18 mouse cellular contexts compared by ENCODE assay signal in genomic region chr4:133243538-133243937, GRCm38 (mm10). TPM values are rescaled to one million over a fixed set of nuclear protein-coding genes. Genes with fewer than 3 reads are reported as not detected.
DNase-seq lines count a peak whose midpoint lies in the region; ATAC-seq and TF ChIP-seq lines count a peak whose summit lies in the region.
"Had no signal": no experiment of that assay in that cellular context is flagged by ENCODE, and none has a peak within 500 bp of the region (broad histone marks: within the 10 kb centered on the region; RNA-seq: fewer than 3 reads in every experiment).

No protein-coding gene starts in this region.

- intact Hi-C loops in heart, postnatal 25 days (cut with DNase I): no loop called here

- peaks cover 74% of the 10 kb centered on the region for H3K27me3 ChIP-seq in heart, embryonic 13.5 days (replicated peaks)
- H3K27me3 ChIP-seq in liver, embryonic 12.5 days (replicated peaks): peaks cover 52% of the 10 kb centered on the region
- H3K27me3 ChIP-seq in midbrain, postnatal 0 days (ENCODE audit: insufficient read depth, low read length): peaks cover 53% of the 10 kb centered on the region

- 45% methylated on average over 13 of the region's 13 CpGs for WGBS in heart, embryonic 13.5 days
- 53% methylated on average over 13 of the region's 13 CpGs for WGBS in liver, embryonic 12.5 days (ENCODE audit: insufficient replicate concordance)
- 82% methylated on average over 13 of the region's 13 CpGs for WGBS in midbrain, postnatal 0 days

- DNase-seq in heart, postnatal 25 days (ENCODE audit: low spot score): no peak
- DNase-seq in liver: no peak
- peak; percentile 36 to 64 for DNase-seq in kidney, postnatal 25 days
- peak; percentile 35 for DNase-seq in lung, postnatal 25 days (ENCODE audit: low spot score)
- DNase-seq in midbrain, postnatal 0 days (ENCODE audit: low spot score): no peak
- DNase-seq: adrenal gland, adult 8-10 months; cerebellum, adult 18-20 months; gastrocnemius, postnatal 36 days; heart, postnatal 10 days; right cerebral cortex, postnatal 25 days had no signal

- peaks cover 34% of the 10 kb centered on the region for H3K4me1 ChIP-seq in heart, embryonic 13.5 days
- peaks cover 89% of the 10 kb centered on the region for H3K4me1 ChIP-seq in liver, embryonic 12.5 days
- H3K4me1 ChIP-seq in midbrain, postnatal 0 days (ENCODE audit: insufficient read depth, low read length): 0 out of 2 replicates have a peak, but pooled peaks cover 4% of the 10 kb centered on the region

- no peak for ATAC-seq in heart, embryonic 13.5 days (ENCODE audit: extremely low read depth, insufficient number of reproducible peaks, low FRiP score, low TSS enrichment)
- no peak for ATAC-seq in liver, embryonic 12.5 days
- ATAC-seq in midbrain, postnatal 0 days (ENCODE audit: low FRiP score): no peak
- ATAC-seq: hindbrain, embryonic 16.5 days; midbrain, embryonic 16.5 days had no signal

- no peak overlapping the region for H3K27ac ChIP-seq in heart, embryonic 13.5 days (replicated peaks)
- H3K27ac ChIP-seq in liver, embryonic 12.5 days: 0 out of 2 replicates have a peak overlapping the region, but pooled peaks have one; percentile 13
- no peak overlapping the region for H3K27ac ChIP-seq in midbrain, postnatal 0 days (ENCODE audit: low read depth, low read length)
- H3K27ac ChIP-seq: forebrain, embryonic 10.5 days; limb, embryonic 12.5 days; macrophage had no signal

- no peak for TF ChIP-seq CTCF in midbrain, postnatal 0 days (IDR thresholded peaks at IDR 0.05)

- no peaks in the 10 kb centered on the region for H3K9me3 ChIP-seq in heart, embryonic 13.5 days
- no peaks in the 10 kb centered on the region for H3K9me3 ChIP-seq in liver, embryonic 12.5 days (replicated peaks)
- no peaks in the 10 kb centered on the region for H3K9me3 ChIP-seq in midbrain, postnatal 0 days (ENCODE audit: low read length)
- H3K9me3 ChIP-seq: forebrain, embryonic 10.5 days; limb, embryonic 12.5 days had no signal

- no peak overlapping the region for H3K4me2 ChIP-seq in heart, embryonic 13.5 days
- H3K4me2 ChIP-seq in liver, embryonic 12.5 days: peak overlapping the region; percentile 18; the same call in 1 of the 2 replicates
- H3K4me2 ChIP-seq in midbrain, postnatal 0 days (ENCODE audit: low read depth, low read length, poor library complexity, severe bottlenecking): no peak overlapping the region
- H3K4me2 ChIP-seq: limb, embryonic 12.5 days had no signal

- H3K4me3 ChIP-seq in heart, embryonic 13.5 days: no peak overlapping the region
- no peak overlapping the region for H3K4me3 ChIP-seq in liver, embryonic 12.5 days
- H3K4me3 ChIP-seq in midbrain, postnatal 0 days (ENCODE audit: low read depth, low read length): no peak overlapping the region
- H3K4me3 ChIP-seq: forebrain, embryonic 10.5 days; limb, embryonic 12.5 days had no signal

- H3K9ac ChIP-seq in heart, embryonic 13.5 days: peak overlapping the region; percentile 40; the same call in 1 of the 2 replicates
- H3K9ac ChIP-seq in liver, embryonic 12.5 days: no peak overlapping the region
- no peak overlapping the region for H3K9ac ChIP-seq in midbrain, postnatal 0 days (replicated peaks; ENCODE audit: low read length, poor library complexity, severe bottlenecking)
- H3K9ac ChIP-seq: limb, embryonic 12.5 days had no signal

- no peaks in the 10 kb centered on the region for H3K36me3 ChIP-seq in heart, embryonic 13.5 days
- H3K36me3 ChIP-seq in liver, embryonic 12.5 days: no peaks in the 10 kb centered on the region
- H3K36me3 ChIP-seq in midbrain, postnatal 0 days (ENCODE audit: insufficient read depth, low read length): no peaks in the 10 kb centered on the region
- H3K36me3 ChIP-seq: forebrain, embryonic 10.5 days; limb, embryonic 12.5 days had no signal

RNA-seq across cellular contexts. Expression of gene Map3k6, which starts 2.9 kb away (rescaled TPM):
- 2.3 and 2.6 TPM in 2 replicates for polyA plus RNA-seq in heart, embryonic 13.5 days (2015; fragmentation: Nextera tagmentation; extraction: Ambion mirVana)
- total RNA-seq in heart, postnatal 25 days (2021): 10 to 100 TPM; 10.8 to 20.1 TPM
- polyA plus RNA-seq in liver, embryonic 12.5 days (2016; fragmentation: Nextera tagmentation; extraction: Ambion mirVana): 2.8 and 3.6 TPM in 2 replicates
- 7.6 and 8.3 TPM in 2 replicates for total RNA-seq in midbrain, postnatal 0 days (2014; rRNA removed)
- 2.8 and 4.1 TPM in 2 replicates for polyA plus RNA-seq in midbrain, postnatal 0 days (2015; fragmentation: Nextera tagmentation; extraction: Ambion mirVana)

RNA-seq across cellular contexts. Expression of gene Sytl1, which starts 19.4 kb away (rescaled TPM):
- polyA plus RNA-seq in heart, embryonic 13.5 days (2015; fragmentation: Nextera tagmentation; extraction: Ambion mirVana): 0.32 and 0.78 TPM in 2 replicates
- under 1 TPM; 0.36 to 0.81 TPM for total RNA-seq in heart, postnatal 25 days (2021)
- 0.37 and 0.46 TPM in 2 replicates for polyA plus RNA-seq in liver, embryonic 12.5 days (2016; fragmentation: Nextera tagmentation; extraction: Ambion mirVana)
- 1.6 TPM in 1 of 2 replicates, not detected in the other for total RNA-seq in midbrain, postnatal 0 days (2014; rRNA removed)
- polyA plus RNA-seq in midbrain, postnatal 0 days (2015; fragmentation: Nextera tagmentation; extraction: Ambion mirVana): 0.21 and 0.26 TPM in 2 replicates
- polyA plus RNA-seq: macrophage had no signal

RNA-seq across cellular contexts. Expression of gene Gpr3, which starts 31.2 kb away (rescaled TPM):
- 0.14 and 0.28 TPM in 2 replicates for polyA plus RNA-seq in heart, embryonic 13.5 days (2015; fragmentation: Nextera tagmentation; extraction: Ambion mirVana)
- under 1 TPM in 1 of 2 experiments, not detected in 1; 0.22 TPM for total RNA-seq in heart, postnatal 25 days (2021)
- not detected in 2 replicates for polyA plus RNA-seq in liver, embryonic 12.5 days (2016; fragmentation: Nextera tagmentation; extraction: Ambion mirVana)
- total RNA-seq in midbrain, postnatal 0 days (2014; rRNA removed): 3.2 and 10.8 TPM in 2 replicates
- 3.9 and 4.5 TPM in 2 replicates for polyA plus RNA-seq in midbrain, postnatal 0 days (2015; fragmentation: Nextera tagmentation; extraction: Ambion mirVana)
- total RNA-seq: common myeloid progenitor, adult 5-6 weeks; gastrocnemius, postnatal 36 days had no signal
- polyA plus RNA-seq: macrophage had no signal

RNA-seq across cellular contexts. Expression of gene Cd164l2, which starts 31.6 kb away (rescaled TPM):
- polyA plus RNA-seq in heart, embryonic 13.5 days (2015; fragmentation: Nextera tagmentation; extraction: Ambion mirVana): 0.56 and 0.57 TPM in 2 replicates
- under 1 TPM in 1 of 2 experiments, not detected in 1; 0.53 TPM for total RNA-seq in heart, postnatal 25 days (2021)
- 0.12 and 0.26 TPM in 2 replicates for polyA plus RNA-seq in liver, embryonic 12.5 days (2016; fragmentation: Nextera tagmentation; extraction: Ambion mirVana)
- 3.9 and 5.9 TPM in 2 replicates for total RNA-seq in midbrain, postnatal 0 days (2014; rRNA removed)
- polyA plus RNA-seq in midbrain, postnatal 0 days (2015; fragmentation: Nextera tagmentation; extraction: Ambion mirVana): 10.6 and 11.0 TPM in 2 replicates
- total RNA-seq: common myeloid progenitor, adult 5-6 weeks; heart, postnatal 10 days had no signal
- polyA plus RNA-seq: macrophage had no signal

RNA-seq across cellular contexts. Expression of gene Tmem222, which starts 34.1 kb away (rescaled TPM):
- polyA plus RNA-seq in heart, embryonic 13.5 days (2015; fragmentation: Nextera tagmentation; extraction: Ambion mirVana): 57.1 and 60.2 TPM in 2 replicates
- total RNA-seq in heart, postnatal 25 days (2021): 10 to 100 TPM; 24.8 to 25.7 TPM
- polyA plus RNA-seq in liver, embryonic 12.5 days (2016; fragmentation: Nextera tagmentation; extraction: Ambion mirVana): 47.6 and 48.4 TPM in 2 replicates
- 129 and 130 TPM in 2 replicates for total RNA-seq in midbrain, postnatal 0 days (2014; rRNA removed)
- polyA plus RNA-seq in midbrain, postnatal 0 days (2015; fragmentation: Nextera tagmentation; extraction: Ambion mirVana): 138 and 143 TPM in 2 replicates

Comparison
In these comparisons a context has a peak if more than half of its experiments do, and no peak if none do; other contexts are left out.
1. DNase-seq: peak in kidney, postnatal 25 days (2 of 2) and lung, postnatal 25 days (single experiment); none in heart, postnatal 25 days (single experiment), liver (single experiment) and midbrain, postnatal 0 days (single experiment).